Mouse (Mus musculus) hindbrain, embryonic 14.5 days (tissue): ENCODE results near the gene Gm42372. TPM values are rescaled to one million over a fixed set of nuclear protein-coding genes. Genes with fewer than 3 reads are reported as not detected.

Source experiments
- ATAC-seq: fragments of 200-750 bp; cut with Nextera tagmentation; 2 replicates; pipeline ENCODE4 v1.8.0; 2017; ENCODE audit warnings: moderate number of reproducible peaks, mild to moderate bottlenecking, moderate TSS enrichment, moderate library complexity; ENCODE audit not compliant: low FRiP score
- DNase-seq: peaks from one replicate; pipeline ENCODE4 v3.0.0-alpha.2; 2015; ENCODE audit warnings: low spot score
- H3K27ac ChIP-seq: fragments of 300-500 bp; sonication (generic); 2 replicates; pipeline ENCODE4 v1.5.1; 2014; ENCODE audit warnings: mild to moderate bottlenecking, moderate library complexity
- H3K27me3 ChIP-seq: fragments of 300-500 bp; sonication (generic); 2 replicates; pipeline ENCODE4 v1.6.1; 2014; ENCODE audit warnings: mild to moderate bottlenecking, low read length, mixed read lengths; ENCODE audit not compliant: control insufficient read depth, insufficient read depth
- H3K36me3 ChIP-seq: fragments of 300-500 bp; sonication (generic); replicated peaks from 2 replicates; pipeline ENCODE4 v1.6.1; 2014; ENCODE audit not compliant: control insufficient read depth, insufficient read depth
- H3K4me1 ChIP-seq: fragments of 300-500 bp; sonication (generic); replicated peaks from 2 replicates; pipeline ENCODE4 v1.6.1; 2014; ENCODE audit warnings: antibody characterized with exemption, low read length, mixed read lengths; ENCODE audit not compliant: control insufficient read depth, insufficient read depth
- H3K4me2 ChIP-seq: fragments of 300-500 bp; sonication (generic); replicated peaks from 2 replicates; pipeline ENCODE4 v1.6.1; 2014; ENCODE audit warnings: mild to moderate bottlenecking, moderate library complexity
- H3K4me3 ChIP-seq: fragments of 300-500 bp; sonication (generic); replicated peaks from 2 replicates; pipeline ENCODE4 v1.5.1; 2014; ENCODE audit warnings: mild to moderate bottlenecking, low read length
- H3K9ac ChIP-seq: fragments of 300-500 bp; sonication (generic); 2 replicates; pipeline ENCODE4 v1.6.1; 2014
- H3K9me3 ChIP-seq: fragments of 300-500 bp; sonication (generic); 2 replicates; pipeline ENCODE4 v1.6.1; 2016; ENCODE audit warnings: low read length; ENCODE audit not compliant: control insufficient read depth
- WGBS: fragments of 180-500 bp; shearing (Covaris S2); extraction: QIAGEN DNeasy Blood & Tissue Kit; methylation state at CpG from one replicate; pipeline ENCODE4 v1.1.7; 2014; 5-methylcytosine and 5-hydroxymethylcytosine counted together
- polyA plus RNA-seq: library from polyadenylated mRNA; unstranded; fragments of >200 nt; fragmentation: Nextera tagmentation; extraction: Ambion mirVana; gene quantifications from 2 replicates; pipeline ENCODE4 v1.2.1, GENCODE M21; 2014

Gm42372 gene
- polyA plus RNA-seq, 1 experiment from 2014 or later: 7.6 TPM

GRCm38 (mm10) chr7:16980348-16980747 is 2.5 kb upstream of the Gm42372 start:
- Histone ChIP-seq H3K4me3 (peak overlapping the region; percentile 10; the same call in 1 of the 2 replicates), H3K9me3 (no peaks in the 10 kb centered on the region), H3K36me3 (no peaks in the 10 kb centered on the region), H3K4me1 (peaks cover 32% of the 10 kb centered on the region), H3K27me3 (no peaks in the 10 kb centered on the region), H3K27ac (peak overlapping the region; percentile 65), H3K9ac (peak overlapping the region; percentile 28; the same call in 1 of the 2 replicates), H3K4me2 (peak overlapping the region; percentile 40)
- 2% methylated on average over 12 of the region's 12 CpGs for WGBS
- DNase-seq (no peak), ATAC-seq (no peak; the same call in 1 of the 2 replicates)

- ATAC-seq: 0 out of 2 replicates have a peak, but pooled peaks have one; percentile 16
- H3K4me1 ChIP-seq: peaks cover 62% of the 10 kb centered on the region
- H3K36me3 ChIP-seq: no peaks in the 10 kb centered on the region
- H3K4me2 ChIP-seq: peak overlapping the region; percentile 5
- no peak for DNase-seq
- 23% methylated on average over 7 of the region's 7 CpGs for WGBS
- no peaks in the 10 kb centered on the region for H3K9me3 ChIP-seq
- no peaks in the 10 kb centered on the region for H3K27me3 ChIP-seq
- no peak overlapping the region for H3K4me3 ChIP-seq
- peak overlapping the region; percentile 84 for H3K27ac ChIP-seq
- peak overlapping the region; percentile 45 for H3K9ac ChIP-seq
These were observed 4.8 kb downstream of the Gm42372 start for GRCm38 (mm10) chr7:16987541-16988149.

GRCm38 (mm10) chr7:16988405-16988804 is 5.5 kb downstream of the Gm42372 start:
- Histone ChIP-seq H3K4me2 (0 out of 2 replicates have a peak overlapping the region, but pooled peaks have one; percentile 5), H3K4me1 (peaks cover 55% of the 10 kb centered on the region), H3K9ac (no peak overlapping the region), H3K36me3 (no peaks in the 10 kb centered on the region), H3K27ac (peak overlapping the region; percentile 84), H3K27me3 (no peaks in the 10 kb centered on the region), H3K9me3 (no peaks in the 10 kb centered on the region), H3K4me3 (no peak overlapping the region)
- ATAC-seq (no peak), DNase-seq (peak; percentile 38)
- WGBS: 43% methylated on average over 3 of the region's 3 CpGs

- ATAC-seq: no peak
- DNase-seq: no peak
- H3K4me2 ChIP-seq: no peak overlapping the region
- no peaks in the 10 kb centered on the region for H3K9me3 ChIP-seq
- H3K9ac ChIP-seq: 0 out of 2 replicates have a peak overlapping the region, but pooled peaks have one; percentile 40
- H3K27me3 ChIP-seq: peaks cover 3% of the 10 kb centered on the region; the same call in 1 of the 2 replicates
- H3K27ac ChIP-seq: peak overlapping the region; percentile 72
- H3K4me3 ChIP-seq: no peak overlapping the region
- H3K36me3 ChIP-seq: no peaks in the 10 kb centered on the region
- H3K4me1 ChIP-seq: peaks cover 53% of the 10 kb centered on the region
- WGBS: 30% methylated on average over 15 of the region's 15 CpGs
These were observed 7.3 kb downstream of the Gm42372 start for GRCm38 (mm10) chr7:16990006-16990744.

- no peaks in the 10 kb centered on the region for H3K36me3 ChIP-seq
- peaks cover 3% of the 10 kb centered on the region; the same call in 1 of the 2 replicates for H3K27me3 ChIP-seq
- 55% methylated on average over 18 of the region's 18 CpGs for WGBS
- H3K4me2 ChIP-seq: no peak overlapping the region; the same call in 1 of the 2 replicates
- no peak overlapping the region for H3K9ac ChIP-seq
- H3K27ac ChIP-seq: peak overlapping the region; percentile 72
- ATAC-seq: peak; percentile 58; the same call in 1 of the 2 replicates
- H3K9me3 ChIP-seq: no peaks in the 10 kb centered on the region
- peak; percentile 63 for DNase-seq
- no peak overlapping the region for H3K4me3 ChIP-seq
- peaks cover 53% of the 10 kb centered on the region for H3K4me1 ChIP-seq
These were observed 9.0 kb downstream of the Gm42372 start for GRCm38 (mm10) chr7:16991681-16992450.

GRCm38 (mm10) chr7:16992451-16992807 is 9.5 kb downstream of the Gm42372 start, which contains the start of gene Ccdc8:
Gene Ccdc8, plus strand, starts transcription at chr7:16992708.
- Histone ChIP-seq H3K4me2 (peak within 1 kb of the TSS; percentile 50), H3K9ac (no peak within 1 kb of the TSS), H3K9me3 (no peaks in the 10 kb centered on the region), H3K4me3 (no peak within 1 kb of the TSS), H3K4me1 (peaks cover 48% of the 10 kb centered on the region), H3K36me3 (no peaks in the 10 kb centered on the region), H3K27me3 (peaks cover 3% of the 10 kb centered on the region; the same call in 1 of the 2 replicates), H3K27ac (peak within 1 kb of the TSS; percentile 72)
- DNase-seq (no peak), ATAC-seq (no peak)
- 94% methylated on average over 5 of the region's 5 CpGs for WGBS

- Histone ChIP-seq H3K27me3 (peaks cover 3% of the 10 kb centered on the region; the same call in 1 of the 2 replicates), H3K4me2 (peak overlapping the region; percentile 50), H3K4me3 (peak overlapping the region; percentile 33), H3K9me3 (no peaks in the 10 kb centered on the region), H3K36me3 (no peaks in the 10 kb centered on the region), H3K9ac (peak overlapping the region; percentile 47), H3K4me1 (peaks cover 36% of the 10 kb centered on the region), H3K27ac (no peak overlapping the region)
- ATAC-seq: peak; percentile 74
- 6% methylated on average over 27 of the region's 27 CpGs for WGBS
- peak; percentile 54 for DNase-seq
These were observed 10.9 kb downstream of the Gm42372 start for GRCm38 (mm10) chr7:16993651-16994399.

GRCm38 (mm10) chr7:16994400-16994799 is 11.5 kb downstream of the Gm42372 start:
- Histone ChIP-seq H3K9ac (peak overlapping the region; percentile 47), H3K4me2 (peak overlapping the region; percentile 50), H3K4me3 (peak overlapping the region; percentile 33), H3K4me1 (peaks cover 34% of the 10 kb centered on the region), H3K27ac (no peak overlapping the region), H3K27me3 (peaks cover 3% of the 10 kb centered on the region; the same call in 1 of the 2 replicates), H3K36me3 (no peaks in the 10 kb centered on the region), H3K9me3 (no peaks in the 10 kb centered on the region)
- ATAC-seq: no peak
- DNase-seq: no peak
- WGBS: 14% methylated on average over 20 of the region's 20 CpGs
